Mouse (Mus musculus) left cerebral cortex, postnatal 36 days (tissue): ENCODE measurements around the gene Thap7. TPM values are rescaled to one million over a fixed set of nuclear protein-coding genes. Genes with fewer than 3 reads are reported as not detected.

Experiments used
- DNase-seq, 2 experiments: peaks; one replicate each; pipeline ENCODE4 v3.0.0; 2021 to 2022; ENCODE audit warnings: low spot score in 2 of 2, mixed read lengths in 1 of 2
- intact Hi-C: fragments of 180-260 bp; cut with DNase I; formaldehyde crosslinking; loops from one replicate; pipeline ENCODE4 v1.15.1; 2025
- total RNA-seq, 2 experiments: library from RNA; stranded (reverse); gene quantifications; 2 replicates each; pipeline ENCODE4 v1.2.3; 2021

Thap7 gene
- total RNA-seq, 2 experiments from 2014 or later, result 42.9 to 49.3 TPM

DNA sequence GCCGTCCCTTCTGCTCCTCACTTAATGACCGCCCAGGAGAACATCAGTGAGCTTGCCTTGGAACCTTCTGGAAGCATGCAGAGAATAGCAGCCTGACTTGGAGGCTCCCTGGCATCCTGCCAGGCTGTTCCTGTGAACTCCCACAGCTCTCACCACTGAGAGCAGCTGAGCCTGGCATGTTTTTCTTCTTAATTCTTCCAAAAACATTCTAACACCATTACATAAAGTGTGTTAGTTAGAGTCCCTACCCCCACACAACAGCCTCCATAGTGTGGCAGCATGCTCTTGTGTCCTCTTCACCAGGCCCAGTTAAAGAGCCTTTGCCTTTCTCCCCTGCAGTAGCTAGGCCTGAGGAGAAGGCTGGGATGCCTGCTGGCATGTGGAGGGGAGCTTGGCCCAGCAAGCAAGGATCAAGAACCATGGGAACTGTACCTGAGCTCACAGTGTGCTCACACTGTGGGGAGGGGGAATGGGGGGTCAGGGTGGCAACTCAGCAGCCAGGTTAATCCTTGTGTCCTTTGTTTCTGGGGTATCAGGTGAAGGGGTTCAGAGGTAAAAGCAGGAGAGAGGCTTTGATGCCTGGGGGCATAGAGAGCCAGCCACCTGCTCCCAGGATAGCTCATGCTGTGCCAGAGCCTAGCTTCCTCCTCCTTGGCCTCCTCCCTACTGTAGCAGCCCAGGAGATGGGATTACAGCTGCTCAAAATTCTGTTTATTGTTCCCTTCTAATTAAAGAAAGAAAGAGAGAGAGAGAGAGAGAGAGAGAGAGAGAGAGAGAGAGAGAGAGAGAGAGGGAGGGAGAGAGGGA is 34.2 kb downstream of the Thap7 start:
- peak; percentile 89 for DNase-seq
- intact Hi-C loops, result no loop called here

DNA sequence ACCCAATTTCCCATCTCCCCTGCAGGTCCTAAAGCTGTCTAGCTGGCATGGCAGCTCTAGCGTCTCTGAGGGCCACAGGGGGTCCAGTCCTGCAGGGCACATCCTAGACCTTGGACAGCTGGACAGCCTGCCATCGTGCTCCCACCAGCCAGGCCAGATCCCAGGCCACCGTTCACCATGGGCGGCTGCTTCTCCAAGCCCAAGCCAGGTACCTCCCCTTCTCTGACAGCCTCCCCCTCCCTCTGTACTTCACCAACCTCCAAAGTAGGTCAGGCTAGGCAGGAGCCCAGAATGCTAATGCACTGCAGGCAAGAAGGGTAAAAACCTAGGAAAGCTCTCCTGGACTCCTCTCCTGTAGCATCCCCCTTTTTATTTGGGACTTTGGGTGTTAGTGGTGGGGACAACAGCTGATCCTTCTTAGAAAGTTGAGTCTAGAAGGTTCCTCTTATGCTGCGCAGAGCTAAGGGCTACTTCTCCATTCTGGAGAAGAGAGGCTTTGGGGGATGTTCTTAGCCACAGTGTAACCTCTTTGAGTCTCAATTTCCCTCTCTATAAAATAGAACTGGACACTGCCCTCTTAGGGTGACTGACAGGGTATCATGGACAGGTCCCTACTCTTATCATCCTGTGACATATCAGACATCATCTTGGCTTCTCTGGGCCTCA is 38.9 kb downstream of the Thap7 start:
- intact Hi-C loops, result no loop called here
- DNase-seq, result no peak

DNA sequence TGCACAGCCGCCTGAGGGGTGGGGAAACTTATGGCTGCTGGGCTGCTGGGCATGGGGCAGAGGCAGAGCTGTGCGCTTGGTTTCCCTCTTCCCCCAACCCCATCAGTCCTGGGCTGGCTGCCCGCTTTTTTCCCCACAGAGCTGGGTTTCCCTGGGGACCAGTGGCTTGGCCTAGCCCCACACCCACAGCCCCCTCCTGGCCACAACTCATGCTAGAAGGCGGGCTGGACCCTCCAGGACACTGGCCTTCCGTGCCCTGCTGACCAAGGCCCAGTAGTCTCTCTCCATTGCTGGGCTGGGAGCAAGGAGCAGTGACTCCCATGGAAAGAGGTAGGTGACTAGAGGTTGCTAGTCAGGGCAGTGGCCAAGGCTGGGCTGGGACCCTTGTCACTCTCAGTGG is 39.8 kb downstream of the Thap7 start:
- intact Hi-C loops, result no loop called here
- DNase-seq, result no peak

DNA sequence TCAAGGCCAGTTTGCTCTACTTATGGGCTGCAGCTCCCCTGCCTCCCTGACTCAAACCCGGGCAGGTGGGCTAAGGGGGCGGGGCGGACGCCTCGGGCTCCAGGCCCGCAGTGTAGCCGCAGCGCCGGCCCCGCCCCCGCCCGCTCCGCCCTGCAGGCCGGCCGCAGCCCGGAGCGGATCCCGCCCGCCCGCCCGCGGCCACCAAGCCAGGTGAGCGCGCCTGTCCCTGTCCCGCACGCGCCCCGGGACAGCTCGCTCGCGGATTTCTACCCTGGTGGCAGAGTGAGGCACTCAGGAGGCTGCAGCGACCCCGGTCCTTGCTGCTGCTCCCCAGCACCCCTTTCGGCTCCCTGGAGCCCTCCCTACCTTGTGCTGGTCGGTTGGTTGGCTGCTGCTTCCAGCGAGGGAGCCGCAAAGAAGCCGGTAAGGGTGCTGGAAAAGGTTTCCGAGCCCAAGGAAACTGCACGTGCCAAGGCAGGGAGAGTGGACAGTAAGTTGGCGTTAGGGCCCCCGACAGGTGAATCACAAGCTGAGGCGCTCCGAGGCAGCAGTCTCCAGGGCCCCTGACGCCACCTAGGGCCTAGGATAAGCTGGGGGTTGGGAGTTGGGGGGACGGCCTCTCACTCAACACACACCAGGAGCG is 41.3 kb downstream of the Thap7 start, which contains the start of gene Aifm3:
Gene Aifm3, plus strand, starts transcription at position 143 of the 643 bp plus-strand sequence.
- DNase-seq, result no peak
- intact Hi-C loops, result no loop called here

DNA sequence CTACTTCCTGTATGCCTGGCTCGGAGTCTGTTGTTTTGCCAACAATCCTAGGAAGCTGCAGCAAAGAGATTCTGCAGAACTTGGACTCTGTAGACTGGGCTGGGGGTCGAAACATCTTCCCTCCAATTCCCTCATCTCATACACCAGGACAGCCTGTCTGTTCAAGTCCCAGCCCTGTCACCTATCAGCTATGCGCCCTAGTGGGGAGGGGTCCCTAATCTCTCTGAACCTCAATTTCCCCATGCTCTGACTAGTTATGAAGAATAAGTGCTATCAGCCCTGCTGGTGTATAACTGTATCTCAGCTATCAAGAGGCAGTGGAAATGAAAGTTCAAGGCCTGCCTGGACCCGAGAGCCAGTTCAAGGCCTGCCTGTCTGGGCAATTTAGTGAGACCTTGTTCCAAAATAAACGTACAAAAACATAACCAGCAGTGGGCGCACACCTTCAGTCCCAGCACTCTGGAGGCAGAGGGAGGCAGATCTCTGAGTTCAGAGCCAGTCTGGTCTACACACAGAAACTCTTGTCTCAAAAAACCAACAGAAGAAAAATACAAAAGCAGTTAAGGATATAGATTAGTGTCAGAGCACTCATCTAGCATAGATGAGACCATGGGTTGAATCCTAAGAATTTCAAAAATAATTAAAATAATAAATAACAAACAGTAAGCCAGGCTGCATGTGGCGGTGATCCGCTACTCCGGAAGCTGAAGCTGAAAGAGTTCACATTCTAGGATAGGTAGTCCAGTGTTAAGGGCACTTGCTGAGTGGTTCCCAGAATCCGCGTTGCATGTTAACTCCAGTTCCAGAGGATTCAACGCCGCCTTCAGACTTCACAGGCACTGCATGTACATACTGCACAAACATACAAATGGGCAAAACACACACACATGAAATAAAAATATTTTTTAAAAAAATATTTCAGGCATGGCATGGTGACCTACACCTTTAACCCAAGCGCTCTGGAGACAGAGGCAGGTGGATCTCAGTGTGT is 42.2 kb downstream of the Thap7 start:
- intact Hi-C loops, result no loop called here

DNA sequence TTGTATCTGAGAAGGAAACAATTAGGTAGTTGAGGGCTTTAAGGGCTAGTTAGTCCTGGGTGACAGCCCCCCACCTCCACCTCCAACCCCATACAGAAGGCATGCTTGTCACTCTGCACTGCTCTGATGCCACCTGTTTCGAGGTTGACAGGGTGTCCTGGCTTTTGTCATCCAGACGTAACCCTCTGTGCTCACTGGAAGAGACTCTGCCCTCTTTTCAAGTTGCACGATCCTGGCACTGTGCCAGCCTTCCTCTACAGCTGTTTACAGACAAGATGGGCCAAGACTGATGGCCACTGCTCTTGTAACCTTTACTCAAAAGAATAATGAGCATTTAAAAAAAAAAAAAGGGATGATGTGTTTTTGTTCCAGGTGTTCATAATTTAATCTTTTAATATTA is 44.4 kb downstream of the Thap7 start:
- no peak for DNase-seq
- intact Hi-C loops, result no loop called here

More for the DNA sequence above, 42.2 kb downstream of the Thap7 start:
- DNase-seq, result no peak

DNA sequence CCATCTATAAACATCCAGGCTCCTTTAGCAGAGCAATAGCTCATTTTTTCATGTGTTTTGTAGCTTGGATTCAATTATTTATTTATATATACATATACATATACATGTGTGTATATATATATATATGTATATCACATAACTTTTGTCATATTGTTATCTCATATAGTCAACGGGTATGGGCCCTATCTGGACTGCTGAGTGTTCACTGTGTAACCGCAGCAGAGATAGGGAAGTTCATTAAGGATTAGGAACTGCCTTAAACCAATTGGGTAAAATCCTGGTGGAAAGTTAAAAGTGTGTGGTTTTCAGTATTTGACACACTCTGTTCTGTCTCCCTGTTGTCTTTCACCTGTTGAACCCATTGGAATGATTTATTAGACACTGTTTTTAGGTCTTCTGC is 49.5 kb downstream of the Thap7 start:
- DNase-seq, result no peak
- intact Hi-C loops, result no loop called here

DNA sequence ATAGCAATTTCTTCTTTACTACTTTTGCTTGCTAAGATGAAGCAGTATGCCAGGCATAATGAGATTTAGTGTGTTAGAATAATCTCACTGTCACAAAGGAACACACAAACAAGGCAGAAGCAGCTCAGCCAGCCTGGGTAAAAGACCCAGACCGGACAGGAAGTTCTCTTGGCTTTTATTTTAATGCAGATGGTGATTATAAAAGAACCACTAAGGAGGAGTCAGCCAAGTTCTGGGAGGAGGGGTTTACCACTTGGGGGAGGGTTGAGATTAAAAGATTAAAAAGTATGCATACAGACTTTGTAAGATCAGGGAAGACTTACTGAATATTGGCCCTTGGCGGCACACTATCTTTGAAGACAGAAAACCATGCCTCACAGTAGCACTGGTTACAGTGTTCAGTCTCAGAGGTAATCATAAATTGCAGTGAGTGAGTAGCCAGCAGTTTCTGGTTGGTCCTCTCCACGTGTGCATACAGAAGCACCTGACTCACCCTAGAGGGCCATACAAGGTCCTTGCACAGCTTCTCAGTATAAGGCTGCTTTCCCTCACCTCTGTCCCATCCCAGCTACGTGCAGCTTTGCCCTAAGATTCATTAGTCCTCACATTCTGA is 52.5 kb downstream of the Thap7 start:
- intact Hi-C loops, result no loop called here

More for the DNA sequence above, 52.5 kb downstream of the Thap7 start:
- DNase-seq, result no peak

Other genes with a start within 250 kb of the Thap7 start
- 1 to 10 TPM; 1.9 to 2.5 TPM for gene Serpind1, start 199.8 kb downstream of the Thap7 start, total RNA-seq
- gene Snap29, start 125.2 kb downstream of the Thap7 start, total RNA-seq, result 10 to 100 TPM; 19.7 to 20.5 TPM
- gene Pi4ka, start 124.8 kb downstream of the Thap7 start, total RNA-seq, result 100 to 1,000 TPM; 346 to 353 TPM
- 10 to 100 TPM; 30.8 to 34.0 TPM for gene Crkl, start 79.1 kb downstream of the Thap7 start, total RNA-seq
- gene Aifm3, start 41.5 kb downstream of the Thap7 start, total RNA-seq, result 100 to 1,000 TPM; 105 to 133 TPM
- 100 to 1,000 TPM; 151 to 156 TPM for gene Lztr1, start 22.4 kb downstream of the Thap7 start, total RNA-seq
- under 1 TPM; 0.42 to 0.72 TPM for gene Lrrc74b, start 30.1 kb upstream of the Thap7 start, total RNA-seq
- 1 to 10 TPM; 1.0 TPM for gene P2rx6, start 30.7 kb upstream of the Thap7 start, total RNA-seq
- 100 to 1,000 TPM in 1 of 2 experiments, 10 to 100 TPM in 1; 89.6 to 101 TPM for gene Slc7a4, start 52.1 kb upstream of the Thap7 start, total RNA-seq
- gene Smpd4, start 88.2 kb upstream of the Thap7 start, total RNA-seq, result 10 to 100 TPM; 43.6 to 80.2 TPM
- 10 to 100 TPM; 25.5 to 25.8 TPM for gene Ccdc74a, start 115.3 kb upstream of the Thap7 start, total RNA-seq
- gene Med15, start 201.8 kb upstream of the Thap7 start, total RNA-seq, result 10 to 100 TPM; 63.3 to 90.2 TPM
- gene Klhl22, start 228.5 kb upstream of the Thap7 start, total RNA-seq, result 100 to 1,000 TPM in 1 of 2 experiments, 10 to 100 TPM in 1; 92.5 to 110 TPM